Mouse (Mus musculus): ENCODE data around the gene Mybphl.

GRCm38 (mm10) chr3:108367828-108368227 is 3.1 kb downstream of the Mybphl start:
- TF ChIP-seq CTCF (IDR thresholded peaks at IDR 0.05; ENCODE audit: low read depth), result no peak
- no peak for TF ChIP-seq EP300 (optimal IDR thresholded peaks at IDR 0.05)

All from stomach, postnatal 0 days (tissue).